Mouse (Mus musculus) urinary bladder, postnatal 4 days (tissue): ENCODE measurements around the gene BC049352.

Source experiments
- DNase-seq, 2 experiments: peaks; one replicate each; pipeline ENCODE4 v3.0.0; 2021 to 2022; ENCODE audit warnings: low spot score in 2 of 2

BC049352 gene

GRCm38 (mm10) chr9:45189661-45190174 lies 7.9 kb downstream of the BC049352 start:
- no peak for DNase-seq

DNA sequence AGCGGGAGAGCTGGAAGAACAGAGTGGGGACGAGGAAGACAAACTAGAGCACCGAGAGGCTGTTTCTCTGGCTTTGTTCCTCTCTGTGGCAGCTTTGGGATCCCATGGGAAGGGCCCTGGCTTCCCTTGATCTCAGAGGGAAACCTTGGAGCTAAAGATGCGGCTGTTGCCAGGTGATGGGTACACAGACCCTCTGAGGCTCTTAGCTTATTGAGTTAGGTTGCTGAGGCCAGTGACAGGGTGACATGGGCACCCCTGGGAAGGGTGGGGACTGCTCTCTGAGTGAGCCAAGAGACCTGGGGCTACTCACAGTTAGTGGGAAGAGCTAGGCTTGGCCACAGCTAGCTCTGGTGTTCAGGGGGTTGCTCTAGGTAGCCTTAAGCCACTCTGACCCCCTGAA lies 13.7 kb downstream of the BC049352 start:
- DNase-seq: no peak

DNA sequence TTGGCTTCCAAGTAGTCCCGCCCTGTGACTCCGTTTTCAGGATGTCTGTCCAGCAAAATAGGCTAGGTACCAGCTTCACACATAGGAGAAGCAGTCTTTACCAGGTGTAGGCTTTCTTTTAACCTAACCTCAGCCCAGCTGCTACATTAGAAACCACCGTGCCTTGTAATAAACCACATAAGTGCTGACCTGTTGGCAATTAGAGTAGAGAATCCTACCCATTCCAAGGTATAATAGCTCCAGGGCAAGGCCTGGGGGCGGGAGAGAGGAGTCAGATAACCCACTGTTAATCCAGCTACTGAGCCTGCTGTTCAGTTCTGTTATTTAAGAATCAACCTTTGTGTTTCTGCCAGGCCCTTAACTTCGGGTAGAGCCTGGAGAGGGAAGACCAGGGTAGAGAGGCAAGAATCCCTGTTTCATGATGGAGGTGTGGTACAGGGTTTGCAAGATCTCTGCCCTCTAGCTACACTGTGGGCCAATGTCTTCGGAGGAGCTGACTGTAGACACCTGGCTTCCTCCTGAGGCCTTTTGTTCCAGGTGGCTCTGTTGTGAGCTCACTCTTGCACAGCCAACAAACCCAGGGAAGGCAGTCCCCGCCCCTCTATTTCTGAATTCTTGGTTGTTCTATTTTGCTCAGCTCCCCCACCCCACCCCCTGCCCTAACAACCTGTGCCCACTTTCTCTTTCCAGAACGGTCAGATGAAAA lies 14.5 kb downstream of the BC049352 start:
- no peak for DNase-seq

DNA sequence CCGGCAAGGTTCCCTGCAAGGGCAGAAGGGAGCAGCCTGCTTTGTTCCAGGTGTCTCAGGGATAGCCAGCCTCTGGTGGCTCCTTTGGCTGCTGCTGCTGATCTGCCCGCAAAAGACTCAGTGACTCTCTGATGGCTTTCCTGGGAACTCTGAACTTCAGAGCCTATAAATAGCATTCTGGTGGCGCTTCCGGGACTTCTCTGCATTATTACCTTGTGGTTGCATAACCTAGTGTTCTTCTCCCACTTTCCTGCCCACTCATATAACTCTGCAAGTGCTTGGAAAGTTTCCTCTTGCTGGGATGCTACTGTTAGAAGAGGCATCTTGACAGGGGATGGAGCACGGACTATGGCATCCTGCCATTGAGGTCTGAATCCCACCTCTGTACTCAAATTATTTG lies 15.7 kb downstream of the BC049352 start:
- DNase-seq: no peak

DNA sequence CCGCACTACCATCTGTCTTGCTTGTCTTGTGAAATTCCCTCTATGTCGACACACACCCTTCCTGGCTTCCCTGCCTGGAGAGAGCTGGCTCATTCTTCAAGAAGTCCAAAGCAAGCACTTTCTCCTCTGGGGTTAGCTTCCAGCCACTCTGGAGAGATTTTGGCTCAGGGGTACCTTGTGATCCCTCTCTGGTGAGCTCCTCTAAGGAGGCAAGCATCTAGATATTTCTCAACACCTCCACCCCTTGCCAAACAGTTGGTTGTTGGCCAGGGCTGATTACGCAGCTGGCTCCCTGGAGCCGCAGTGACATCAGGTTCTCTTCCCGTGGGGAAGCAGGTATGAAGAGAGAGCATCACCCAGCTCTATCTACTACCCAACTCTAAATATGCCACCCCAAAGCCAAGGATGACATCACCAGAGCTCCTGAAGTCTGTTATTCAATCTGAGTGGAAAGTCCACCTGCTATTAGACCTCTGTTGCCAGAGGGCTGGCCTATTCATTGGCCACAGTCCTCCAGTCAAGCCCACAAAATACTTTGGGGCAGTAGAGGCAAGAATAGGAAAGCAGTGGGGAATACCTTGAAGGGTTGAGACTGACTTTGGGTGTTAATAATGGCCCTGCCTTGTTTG lies 19.6 kb downstream of the BC049352 start:
- DNase-seq: no peak

- DNase-seq: no peak
Measured at GRCm38 (mm10) chr9:45202021-45202798, 20.4 kb downstream of the BC049352 start.

DNA sequence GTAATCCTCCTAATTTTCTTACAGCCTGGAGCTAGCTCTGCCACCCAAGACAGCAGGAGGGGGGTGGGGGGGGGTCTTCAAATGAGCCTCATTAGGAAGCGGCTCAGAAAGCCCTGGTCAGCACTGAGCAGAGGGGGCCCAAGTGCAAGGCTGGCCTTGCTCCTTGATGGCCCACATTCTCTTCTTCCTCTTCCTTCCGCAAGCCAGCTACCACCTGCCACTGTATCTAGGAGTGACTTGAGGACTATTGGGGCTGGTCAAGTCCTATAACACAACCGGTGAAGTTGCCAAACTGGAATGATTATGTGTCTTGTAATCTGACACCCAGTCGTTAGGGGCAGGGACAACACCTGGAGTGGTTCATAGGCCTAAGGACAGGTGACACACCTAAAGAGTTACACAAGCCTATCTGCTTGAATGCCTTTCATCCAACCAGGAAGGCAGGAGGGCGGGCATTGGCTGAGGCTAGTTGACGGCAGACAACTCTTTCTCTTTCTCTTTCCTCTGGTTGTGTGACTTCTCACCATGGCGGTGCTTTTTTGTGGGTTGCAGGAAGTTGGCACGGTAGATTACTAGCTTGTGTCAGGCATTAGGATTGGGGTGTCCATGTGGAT lies 22.1 kb downstream of the BC049352 start, which contains the start of gene Tmprss4:
Gene Tmprss4 (minus strand): TSS at position 296 of the 614 bp plus-strand sequence.
- DNase-seq: no peak

DNA sequence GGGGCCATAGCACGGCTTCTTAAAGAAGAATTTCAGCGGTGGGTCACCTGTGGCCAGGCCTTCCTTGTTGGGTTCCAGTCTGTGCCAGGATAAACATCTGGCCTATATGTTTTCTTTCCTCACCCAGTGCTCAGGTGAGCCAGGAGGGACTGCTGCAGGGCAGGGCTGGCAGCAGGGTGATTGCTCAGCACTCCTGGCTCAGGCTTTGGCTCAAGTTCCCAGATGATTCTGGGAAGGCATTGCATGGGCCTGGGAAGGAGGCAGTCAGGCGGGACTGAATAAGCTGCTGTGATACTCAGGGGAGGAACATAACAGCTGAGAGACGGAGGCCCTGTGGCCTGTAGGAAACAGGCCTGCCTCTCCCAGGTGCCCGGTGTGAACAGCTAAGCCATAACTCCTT lies 23.3 kb downstream of the BC049352 start:
- no peak for DNase-seq

- DNase-seq: no peak
Measured at GRCm38 (mm10) chr9:45206121-45206520, 24.3 kb downstream of the BC049352 start.

GRCm38 (mm10) chr9:45207015-45207743 lies 25.4 kb downstream of the BC049352 start:
- DNase-seq: no peak

- DNase-seq: no peak
Measured at GRCm38 (mm10) chr9:45212001-45212400, 30.2 kb downstream of the BC049352 start.

DNA sequence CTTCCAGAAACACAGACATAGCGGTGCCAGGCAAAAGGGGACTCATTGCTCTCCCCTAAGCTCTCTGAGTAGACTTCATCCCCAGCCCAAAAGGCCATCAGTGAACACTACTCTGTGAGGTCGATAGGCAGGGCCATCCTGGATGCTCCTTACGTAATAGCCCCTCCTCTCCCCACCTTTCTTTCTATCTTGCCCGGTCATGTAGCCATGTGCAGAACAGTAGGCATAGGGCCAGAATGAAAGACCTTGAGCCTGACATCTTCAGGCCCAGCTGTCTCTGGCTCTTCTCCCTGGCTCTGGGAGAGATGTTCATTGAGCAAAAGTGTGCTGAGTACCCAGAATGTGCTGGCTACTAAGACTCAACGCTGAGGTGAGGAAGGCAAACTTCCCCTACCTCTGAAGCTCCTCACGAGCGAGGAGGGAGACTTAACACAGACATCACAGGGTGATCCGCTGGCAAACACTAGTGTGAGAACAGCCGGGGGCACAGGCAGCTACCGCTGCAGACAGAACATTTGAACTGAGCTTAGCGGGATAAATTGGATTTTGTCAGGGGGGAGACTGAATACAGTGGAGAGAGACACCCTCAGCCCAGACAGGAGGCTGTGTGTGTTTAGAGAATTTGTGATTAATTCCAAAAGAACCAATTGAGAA lies 33.8 kb downstream of the BC049352 start:
- no peak for DNase-seq

DNA sequence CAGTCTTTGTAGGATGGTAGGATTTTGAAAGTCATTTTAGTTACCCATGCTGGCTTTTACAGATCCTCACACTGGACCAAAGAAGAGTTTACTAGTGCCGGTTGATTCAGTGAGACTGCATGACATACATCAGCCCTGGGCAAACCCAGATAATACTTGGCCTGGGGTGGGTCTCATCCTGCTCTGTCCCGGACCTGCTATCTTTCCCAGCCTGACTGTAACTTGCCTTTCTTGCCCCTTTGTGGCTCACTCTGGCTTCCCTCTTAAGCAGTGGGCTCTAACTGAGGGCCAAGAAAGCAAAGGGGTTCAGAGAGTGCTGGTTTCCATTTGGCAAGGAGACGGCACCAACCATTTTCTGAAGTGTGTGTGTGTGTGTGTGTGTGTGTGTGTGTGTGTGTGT lies 37.8 kb downstream of the BC049352 start:
- no peak for DNase-seq

GRCm38 (mm10) chr9:45221567-45221966 lies 39.8 kb downstream of the BC049352 start:
- DNase-seq: peak; percentile 78 to 96

DNA sequence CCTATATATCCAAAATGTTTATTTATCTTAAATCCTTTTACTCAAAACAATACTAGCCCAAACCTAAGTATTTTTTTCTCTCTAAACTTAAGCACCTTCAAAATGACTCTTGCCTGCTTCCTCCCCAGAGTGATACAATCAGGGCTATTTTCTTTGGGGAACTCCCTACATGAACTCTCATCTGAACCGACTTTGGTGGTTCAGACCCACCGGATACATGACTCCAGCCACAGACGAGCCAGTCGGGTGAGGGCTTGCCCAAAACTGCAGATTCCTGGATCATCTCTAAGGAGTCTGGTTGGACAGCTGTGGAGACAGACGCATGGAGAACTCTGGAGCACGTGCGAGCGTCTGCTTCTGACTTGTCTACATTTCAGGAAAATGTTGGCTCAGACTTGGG lies 47.6 kb downstream of the BC049352 start:
- DNase-seq: no peak

DNA sequence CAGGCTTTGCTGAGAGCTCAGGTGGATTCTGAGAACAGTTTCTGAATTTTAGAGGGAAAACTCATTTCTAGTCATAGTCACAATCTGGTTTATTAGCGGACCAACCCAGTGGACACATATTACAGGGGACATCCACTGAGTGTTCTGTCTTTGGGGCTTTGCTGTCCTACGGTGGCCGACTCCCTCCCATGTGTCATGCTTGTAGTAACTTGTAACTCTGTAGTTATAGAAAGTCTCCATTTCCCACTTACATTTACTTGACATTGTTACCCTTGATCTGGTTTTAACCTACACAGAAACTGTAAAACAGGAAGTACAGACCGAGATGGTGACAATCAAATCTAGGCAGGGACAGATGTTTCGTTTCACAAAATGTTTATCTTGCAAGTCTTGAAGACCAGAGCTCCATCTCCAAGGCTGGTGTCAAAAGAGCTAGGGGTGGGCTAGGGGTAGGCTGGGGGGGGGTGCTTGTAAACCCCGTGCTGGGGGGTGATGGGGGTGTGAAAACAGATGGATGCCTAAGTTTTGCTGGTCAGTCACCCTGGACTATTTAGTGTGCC lies 53.9 kb downstream of the BC049352 start:
- no peak for DNase-seq

- DNase-seq: no peak
Measured at GRCm38 (mm10) chr9:45236744-45237143, 54.9 kb downstream of the BC049352 start.

- no peak for DNase-seq
Measured at GRCm38 (mm10) chr9:45241397-45241796, 59.6 kb downstream of the BC049352 start.

DNA sequence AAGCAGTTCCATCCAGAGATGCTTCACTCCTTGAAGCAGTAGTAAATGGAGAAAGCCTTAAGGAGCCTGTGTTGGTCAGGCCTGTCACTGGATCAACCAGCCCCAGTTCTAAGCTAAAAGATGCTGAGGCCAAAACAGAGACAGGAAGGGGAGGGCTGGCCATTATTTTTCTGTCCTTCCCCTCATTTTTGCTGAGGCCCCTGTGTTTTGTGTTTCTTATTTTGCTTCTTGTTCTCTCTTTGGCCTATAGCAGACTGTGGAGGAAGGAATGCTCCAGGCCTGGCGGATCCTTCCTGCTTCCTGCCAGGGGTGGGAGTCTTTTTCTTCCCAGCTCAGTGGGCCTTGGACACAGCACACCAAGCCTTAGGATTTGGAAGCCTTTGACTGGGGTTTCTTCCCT lies 63.6 kb downstream of the BC049352 start:
- no peak for DNase-seq

GRCm38 (mm10) chr9:45246060-45246459 lies 64.3 kb downstream of the BC049352 start:
- DNase-seq: no peak

GRCm38 (mm10) chr9:45247536-45247935 lies 65.7 kb downstream of the BC049352 start:
- DNase-seq: no peak
